Mouse (Mus musculus) heart, postnatal 10 days (tissue): ENCODE results near the gene Rbfox2. TPM values are rescaled to one million over a fixed set of nuclear protein-coding genes. Genes with fewer than 3 reads are reported as not detected.
"Not testable (repeated sequence)": the region's sequence is repeated elsewhere in the genome, so short reads cannot be mapped to it uniquely, and the experiment has no call there.

Experiments used
- DNase-seq, 2 experiments: peaks; one replicate each; pipeline ENCODE4 v3.0.0; 2021
- intact Hi-C: fragments of 180-260 bp; cut with DNase I; formaldehyde crosslinking; loops from one replicate; pipeline ENCODE4 v1.15.1; 2025
- total RNA-seq, 2 experiments: library from RNA; stranded (reverse); gene quantifications; 2 replicates each; pipeline ENCODE4 v1.2.3; 2021

Gene Rbfox2
- total RNA-seq, 2 experiments from 2014 or later: 134 to 153 TPM

GRCm38 (mm10) chr15:77276838-77277725 is 29.7 kb downstream of the Rbfox2 start:
- intact Hi-C loops: loop anchor here (2.0 kb wide), 1 partner anchor 60 kb away; no protein-coding TSS in a partner anchor
- DNase-seq: peak in 1 of 2 experiments; percentile 18

GRCm38 (mm10) chr15:77276300-77276699 is 30.5 kb downstream of the Rbfox2 start:
- intact Hi-C loops: loop anchor here (2.0 kb wide), 1 partner anchor 61 kb away; no protein-coding TSS in a partner anchor
- DNase-seq: no peak

- DNase-seq: no peak
Measured at GRCm38 (mm10) chr15:77275572-77275971, 31.2 kb downstream of the Rbfox2 start.

GRCm38 (mm10) chr15:77273947-77274346 is 32.9 kb downstream of the Rbfox2 start:
- DNase-seq: no peak
- intact Hi-C loops: no loop called here

More at GRCm38 (mm10) chr15:77275572-77275971, 31.2 kb downstream of the Rbfox2 start:
- intact Hi-C loops: no loop called here

GRCm38 (mm10) chr15:77271285-77271684 is 35.5 kb downstream of the Rbfox2 start:
- intact Hi-C loops: no loop called here
- DNase-seq: no peak

- peak; percentile 22 to 36 for DNase-seq
- intact Hi-C loops: not testable (repeated sequence)
Measured at GRCm38 (mm10) chr15:77269496-77269895, 37.3 kb downstream of the Rbfox2 start.

- intact Hi-C loops: no loop called here
- DNase-seq: no peak
Measured at GRCm38 (mm10) chr15:77268415-77268814, 38.4 kb downstream of the Rbfox2 start.

- no peak for DNase-seq
- intact Hi-C loops: no loop called here
Measured at GRCm38 (mm10) chr15:77265318-77265717, 41.5 kb downstream of the Rbfox2 start.

GRCm38 (mm10) chr15:77264314-77264713 is 42.5 kb downstream of the Rbfox2 start:
- intact Hi-C loops: no loop called here
- DNase-seq: no peak

GRCm38 (mm10) chr15:77262782-77263181 is 44.0 kb downstream of the Rbfox2 start:
- DNase-seq: no peak
- intact Hi-C loops: no loop called here

GRCm38 (mm10) chr15:77257437-77258229 is 49.2 kb downstream of the Rbfox2 start:
- DNase-seq: peak; percentile 85 to 86
- intact Hi-C loops: no loop called here

GRCm38 (mm10) chr15:77256782-77257181 is 50.0 kb downstream of the Rbfox2 start:
- intact Hi-C loops: no loop called here
- no peak for DNase-seq

- DNase-seq: peak; percentile 26 to 28
- intact Hi-C loops: no loop called here
Measured at GRCm38 (mm10) chr15:77254636-77255035, 52.2 kb downstream of the Rbfox2 start.

GRCm38 (mm10) chr15:77254128-77254527 is 52.7 kb downstream of the Rbfox2 start:
- intact Hi-C loops: no loop called here
- DNase-seq: peak; percentile 60 to 80

GRCm38 (mm10) chr15:77251706-77252105 is 55.1 kb downstream of the Rbfox2 start:
- DNase-seq: no peak
- intact Hi-C loops: no loop called here

GRCm38 (mm10) chr15:77250806-77251205 is 56.0 kb downstream of the Rbfox2 start:
- no peak for DNase-seq
- intact Hi-C loops: no loop called here

GRCm38 (mm10) chr15:77249421-77249820 is 57.4 kb downstream of the Rbfox2 start:
- no peak for DNase-seq
- intact Hi-C loops: no loop called here

GRCm38 (mm10) chr15:77245418-77246365 is 61.1 kb downstream of the Rbfox2 start:
- intact Hi-C loops: no loop called here
- peak; percentile 60 to 61 for DNase-seq

- intact Hi-C loops: no loop called here
- no peak for DNase-seq
Measured at GRCm38 (mm10) chr15:77244634-77245033, 62.2 kb downstream of the Rbfox2 start.

- intact Hi-C loops: no loop called here
- DNase-seq: no peak
Measured at GRCm38 (mm10) chr15:77243876-77244560, 62.8 kb downstream of the Rbfox2 start.
